ENCODE assay signal across 10 mouse cellular contexts in genomic region chr8:127535192-127535845, GRCm38 (mm10).
DNase-seq lines count a peak whose midpoint lies in the region; ATAC-seq and TF ChIP-seq lines count a peak whose summit lies in the region.
"Had no signal": no experiment of that assay in that cellular context is flagged by ENCODE, and none has a peak within 500 bp of the region (broad histone marks: within the 10 kb centered on the region; RNA-seq: fewer than 3 reads in every experiment).

No protein-coding gene starts in this region.

- H3K4me2 ChIP-seq in hindbrain, embryonic 12.5 days (replicated peaks), result no peak overlapping the region
- H3K4me2 ChIP-seq in midbrain, embryonic 12.5 days (replicated peaks), result no peak overlapping the region
- H3K4me2 ChIP-seq in forebrain, embryonic 15.5 days (replicated peaks), result peak overlapping the region; percentile 18
- peak overlapping the region; percentile 5; the same call in 1 of the 2 replicates for H3K4me2 ChIP-seq in midbrain, postnatal 0 days (ENCODE audit: low read depth, low read length, poor library complexity, severe bottlenecking)
- H3K4me2 ChIP-seq: heart, embryonic 13.5 days had no signal

- no peak for DNase-seq in hindbrain, embryonic 10.5 days (ENCODE audit: low spot score)
- no peak for DNase-seq in midbrain, embryonic 10.5 days (ENCODE audit: low spot score)
- DNase-seq in midbrain, postnatal 0 days (ENCODE audit: low spot score), result peak; percentile 9
- DNase-seq in adrenal gland, adult 18-20 months (ENCODE audit: low spot score in 2 of 2), result no peak
- DNase-seq in testis, postnatal 14 days (ENCODE audit: low spot score), result no peak
- DNase-seq: adrenal gland, postnatal 10 days had no signal

- no peaks in the 10 kb centered on the region for H3K36me3 ChIP-seq in hindbrain, embryonic 12.5 days
- H3K36me3 ChIP-seq in hindbrain, embryonic 10.5 days, result no peaks in the 10 kb centered on the region
- no peaks in the 10 kb centered on the region for H3K36me3 ChIP-seq in midbrain, embryonic 12.5 days
- no peaks in the 10 kb centered on the region for H3K36me3 ChIP-seq in midbrain, embryonic 10.5 days
- no peaks in the 10 kb centered on the region for H3K36me3 ChIP-seq in forebrain, embryonic 15.5 days
- no peaks in the 10 kb centered on the region for H3K36me3 ChIP-seq in midbrain, postnatal 0 days (ENCODE audit: insufficient read depth, low read length)
- H3K36me3 ChIP-seq: heart, embryonic 13.5 days had no signal

- no peak overlapping the region for H3K9ac ChIP-seq in hindbrain, embryonic 12.5 days
- H3K9ac ChIP-seq in midbrain, embryonic 12.5 days (replicated peaks), result no peak overlapping the region; the same call in 1 of the 2 replicates
- H3K9ac ChIP-seq in forebrain, embryonic 15.5 days (replicated peaks), result no peak overlapping the region
- H3K9ac ChIP-seq in midbrain, postnatal 0 days (replicated peaks; ENCODE audit: low read length, poor library complexity, severe bottlenecking), result no peak overlapping the region
- H3K9ac ChIP-seq: heart, embryonic 13.5 days had no signal

- H3K4me1 ChIP-seq in hindbrain, embryonic 12.5 days, result peaks cover 12% of the 10 kb centered on the region; the same call in 1 of the 2 replicates
- 0 out of 2 replicates have a peak, but pooled peaks cover 4% of the 10 kb centered on the region for H3K4me1 ChIP-seq in hindbrain, embryonic 10.5 days (replicated peaks)
- H3K4me1 ChIP-seq in midbrain, embryonic 12.5 days, result peaks cover 15% of the 10 kb centered on the region
- peaks cover 16% of the 10 kb centered on the region for H3K4me1 ChIP-seq in midbrain, embryonic 10.5 days
- peaks cover 24% of the 10 kb centered on the region for H3K4me1 ChIP-seq in forebrain, embryonic 15.5 days
- peaks cover 2% of the 10 kb centered on the region; the same call in 1 of the 2 replicates for H3K4me1 ChIP-seq in midbrain, postnatal 0 days (ENCODE audit: insufficient read depth, low read length)

- no peak overlapping the region for H3K4me3 ChIP-seq in hindbrain, embryonic 12.5 days
- H3K4me3 ChIP-seq in hindbrain, embryonic 10.5 days, result no peak overlapping the region
- no peak overlapping the region for H3K4me3 ChIP-seq in midbrain, embryonic 12.5 days
- no peak overlapping the region for H3K4me3 ChIP-seq in midbrain, embryonic 10.5 days
- H3K4me3 ChIP-seq in forebrain, embryonic 15.5 days, result no peak overlapping the region
- no peak overlapping the region for H3K4me3 ChIP-seq in midbrain, postnatal 0 days (ENCODE audit: low read depth, low read length)
- H3K4me3 ChIP-seq: heart, embryonic 13.5 days had no signal

- TF ChIP-seq CTCF in midbrain, postnatal 0 days (IDR thresholded peaks at IDR 0.05), result no peak

- H3K27ac ChIP-seq in hindbrain, embryonic 12.5 days, result peak overlapping the region; percentile 68
- no peak overlapping the region for H3K27ac ChIP-seq in hindbrain, embryonic 10.5 days
- peak overlapping the region; percentile 49; the same call in 1 of the 2 replicates for H3K27ac ChIP-seq in midbrain, embryonic 12.5 days (replicated peaks)
- H3K27ac ChIP-seq in midbrain, embryonic 10.5 days (replicated peaks), result no peak overlapping the region
- H3K27ac ChIP-seq in forebrain, embryonic 15.5 days (replicated peaks), result peak overlapping the region; percentile 82
- peak overlapping the region; percentile 28; the same call in 1 of the 2 replicates for H3K27ac ChIP-seq in midbrain, postnatal 0 days (ENCODE audit: low read depth, low read length)
- H3K27ac ChIP-seq: heart, embryonic 13.5 days had no signal

- H3K9me3 ChIP-seq in hindbrain, embryonic 12.5 days (replicated peaks), result no peaks in the 10 kb centered on the region
- no peaks in the 10 kb centered on the region for H3K9me3 ChIP-seq in hindbrain, embryonic 10.5 days
- no peaks in the 10 kb centered on the region for H3K9me3 ChIP-seq in midbrain, embryonic 12.5 days
- no peaks in the 10 kb centered on the region for H3K9me3 ChIP-seq in midbrain, embryonic 10.5 days (replicated peaks)
- no peaks in the 10 kb centered on the region for H3K9me3 ChIP-seq in forebrain, embryonic 15.5 days
- H3K9me3 ChIP-seq in midbrain, postnatal 0 days (ENCODE audit: low read length), result no peaks in the 10 kb centered on the region
- H3K9me3 ChIP-seq: heart, embryonic 13.5 days had no signal

- 72% methylated on average over 8 of the region's 8 CpGs for WGBS in hindbrain, embryonic 12.5 days
- 85% methylated on average over 8 of the region's 8 CpGs for WGBS in hindbrain, embryonic 10.5 days
- WGBS in midbrain, embryonic 12.5 days, result 73% methylated on average over 8 of the region's 8 CpGs
- 81% methylated on average over 8 of the region's 8 CpGs for WGBS in midbrain, embryonic 10.5 days
- WGBS in forebrain, embryonic 15.5 days, result 41% methylated on average over 8 of the region's 8 CpGs
- WGBS in midbrain, postnatal 0 days, result 41% methylated on average over 8 of the region's 8 CpGs

- H3K27me3 ChIP-seq in hindbrain, embryonic 12.5 days, result no peaks in the 10 kb centered on the region
- H3K27me3 ChIP-seq in hindbrain, embryonic 10.5 days (ENCODE audit: insufficient read depth, poor library complexity, severe bottlenecking), result no peaks in the 10 kb centered on the region
- no peaks in the 10 kb centered on the region for H3K27me3 ChIP-seq in midbrain, embryonic 12.5 days
- H3K27me3 ChIP-seq in midbrain, embryonic 10.5 days (ENCODE audit: low read depth, poor library complexity, severe bottlenecking), result no peaks in the 10 kb centered on the region
- H3K27me3 ChIP-seq in forebrain, embryonic 15.5 days, result no peaks in the 10 kb centered on the region
- H3K27me3 ChIP-seq in midbrain, postnatal 0 days (ENCODE audit: insufficient read depth, low read length), result no peaks in the 10 kb centered on the region
- H3K27me3 ChIP-seq: heart, embryonic 13.5 days had no signal

- ATAC-seq in hindbrain, embryonic 12.5 days (ENCODE audit: low FRiP score), result no peak
- no peak for ATAC-seq in midbrain, embryonic 12.5 days (ENCODE audit: low FRiP score, low read depth)
- peak; percentile 44 for ATAC-seq in forebrain, embryonic 15.5 days (replicated peaks)
- no peak for ATAC-seq in midbrain, postnatal 0 days (ENCODE audit: low FRiP score)

Comparison
In these comparisons a context has a peak if more than half of its experiments do, and no peak if none do; other contexts are left out.
1. H3K27ac ChIP-seq: peak in hindbrain, embryonic 12.5 days (single experiment), midbrain, embryonic 12.5 days (single experiment), forebrain, embryonic 15.5 days (single experiment) and midbrain, postnatal 0 days (single experiment); none in hindbrain, embryonic 10.5 days (single experiment) and midbrain, embryonic 10.5 days (single experiment).
2. H3K4me2 ChIP-seq: peak in forebrain, embryonic 15.5 days (single experiment) and midbrain, postnatal 0 days (single experiment); none in hindbrain, embryonic 12.5 days (single experiment) and midbrain, embryonic 12.5 days (single experiment).